Mouse (Mus musculus) cortical plate, adult 2 months (tissue): ENCODE results near the gene Crb3. TPM values are rescaled to one million over a fixed set of nuclear protein-coding genes. Genes with fewer than 3 reads are reported as not detected.
A peak's percentile ranks its signal among the peaks of the same experiment; 100 is the strongest.
"Not testable (repeated sequence)": the region's sequence is repeated elsewhere in the genome, so short reads cannot be mapped to it uniquely, and the experiment has no call there.

Source experiments
- H3K27ac ChIP-seq: fragments of 200-500 bp; 2 replicates; pipeline ENCODE4 v1.5.1; 2012; ENCODE audit warnings: low read length, control low read depth, inconsistent platforms; ENCODE audit not compliant: insufficient read depth
- H3K4me1 ChIP-seq: fragments of 200-500 bp; 2 replicates; pipeline ENCODE4 v1.6.1; 2011; ENCODE audit warnings: low read length; ENCODE audit not compliant: control insufficient read depth, insufficient read depth
- H3K4me3 ChIP-seq: fragments of 200-500 bp; 2 replicates; pipeline ENCODE4 v1.5.1; 2011; ENCODE audit warnings: mild to moderate bottlenecking, low read length, control low read depth; ENCODE audit not compliant: insufficient read depth
- CTCF ChIP-seq: fragments of 200-500 bp; IDR thresholded peaks from 2 replicates; pipeline ENCODE4 v1.5.1; 2011; ENCODE audit warnings: mild to moderate bottlenecking, control low read depth, low read length; ENCODE audit not compliant: insufficient read depth; ENCODE audit errors: extremely low read depth
- POLR2A ChIP-seq: fragments of 200-500 bp; IDR thresholded peaks from 2 replicates; pipeline ENCODE4 v1.6.1; 2011; ENCODE audit warnings: mild to moderate bottlenecking, low read length, control low read depth; ENCODE audit not compliant: insufficient read depth; ENCODE audit errors: extremely low read depth
- polyA plus RNA-seq: library from polyadenylated mRNA; depleted of rRNA; stranded (reverse); fragments of >200 nt; gene quantifications from 2 replicates; pipeline ENCODE4 v1.2.3, GENCODE M21; 2012

Crb3 gene
- polyA plus RNA-seq, 1 experiment, result 1.6 TPM

DNA sequence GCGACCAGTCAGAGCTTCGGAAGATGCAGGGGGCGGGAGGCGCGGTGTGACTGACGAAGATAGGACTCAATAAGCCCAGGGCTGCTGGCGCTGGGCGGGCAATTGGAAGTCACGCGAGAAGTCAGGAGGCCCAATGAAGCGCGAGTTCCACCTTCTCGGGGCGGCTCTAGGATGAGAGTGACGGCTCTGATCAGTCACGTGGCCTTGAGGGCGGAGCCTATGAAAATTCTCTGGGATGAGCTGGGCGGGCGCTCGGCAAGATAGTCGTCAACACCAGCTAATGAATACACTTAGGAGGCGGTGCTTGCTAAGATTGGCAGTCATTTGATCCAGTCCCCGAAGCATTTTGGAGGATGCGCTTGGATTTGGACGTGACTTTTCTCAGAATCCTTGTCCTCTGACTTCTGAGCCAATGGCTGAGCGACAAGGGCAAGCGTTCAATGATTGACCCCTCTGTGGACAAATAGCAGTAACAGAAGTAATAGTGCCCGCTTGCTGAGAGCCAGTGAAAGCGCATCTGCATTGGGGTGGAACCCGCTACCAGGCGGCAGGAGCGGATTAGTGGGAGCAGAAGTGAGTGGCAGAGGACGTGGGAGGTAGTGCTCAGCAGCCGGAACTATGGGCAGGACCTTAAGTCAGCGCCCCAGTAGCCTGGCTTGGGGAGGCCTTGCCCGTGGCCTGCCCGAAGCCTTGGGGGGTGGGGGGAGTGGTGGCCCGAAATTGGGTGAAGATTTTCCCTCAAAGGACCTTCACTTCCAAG, 27.1 kb upstream of the Crb3 start:
- peak overlapping the region; percentile 4; the same call in 1 of the 2 replicates for H3K4me3 ChIP-seq

DNA sequence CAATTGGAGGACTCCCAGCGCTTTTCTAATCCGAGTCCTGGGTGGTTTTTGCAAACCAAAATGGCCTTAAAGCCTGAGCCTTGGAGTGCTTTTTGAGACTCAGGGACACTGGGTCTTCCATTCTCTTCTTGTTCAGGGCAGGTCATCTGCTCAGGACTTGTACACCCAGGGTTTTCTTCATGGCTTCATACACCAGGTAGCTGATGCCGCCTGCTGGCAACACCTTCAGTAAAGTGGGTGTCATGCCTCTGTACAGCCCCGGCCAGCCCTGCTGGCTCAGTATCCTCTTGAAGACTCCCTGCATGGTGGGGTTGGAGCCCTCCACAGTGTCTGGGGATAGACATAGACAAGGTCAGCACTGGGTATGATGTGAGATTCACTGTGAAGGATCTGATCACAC, 26.1 kb upstream of the Crb3 start:
- TF ChIP-seq POLR2A (no peak), CTCF (no peak)
- peaks cover 4% of the 10 kb centered on the region for H3K4me1 ChIP-seq
- H3K4me3 ChIP-seq, result no peak overlapping the region
- H3K27ac ChIP-seq, result no peak overlapping the region

More for the DNA sequence above, 27.1 kb upstream of the Crb3 start:
- Histone ChIP-seq H3K27ac (peak overlapping the region; percentile 46), H3K4me1 (peaks cover 4% of the 10 kb centered on the region)
- peak; percentile 94 for TF ChIP-seq POLR2A
- no peak for TF ChIP-seq CTCF

- Histone ChIP-seq H3K27ac (no peak overlapping the region), H3K4me1 (0 out of 2 replicates have a peak, but pooled peaks cover 1% of the 10 kb centered on the region), H3K4me3 (no peak overlapping the region)
- no peak for TF ChIP-seq CTCF
- TF ChIP-seq POLR2A, result no peak
Observed at GRCm38 (mm10) chr17:57038978-57039377, 19.9 kb upstream of the Crb3 start.

- TF ChIP-seq POLR2A, result no peak
- no peak for TF ChIP-seq CTCF
- H3K4me1 ChIP-seq, result 0 out of 2 replicates have a peak, but pooled peaks cover 1% of the 10 kb centered on the region
- no peak within 1 kb of the TSS for H3K27ac ChIP-seq
- H3K4me3 ChIP-seq, result no peak within 1 kb of the TSS
Observed at GRCm38 (mm10) chr17:57041554-57041953, 17.4 kb upstream of the Crb3 start, which contains the start of gene Slc25a41. Slc25a41 (minus strand) TSS chr17:57041654.

DNA sequence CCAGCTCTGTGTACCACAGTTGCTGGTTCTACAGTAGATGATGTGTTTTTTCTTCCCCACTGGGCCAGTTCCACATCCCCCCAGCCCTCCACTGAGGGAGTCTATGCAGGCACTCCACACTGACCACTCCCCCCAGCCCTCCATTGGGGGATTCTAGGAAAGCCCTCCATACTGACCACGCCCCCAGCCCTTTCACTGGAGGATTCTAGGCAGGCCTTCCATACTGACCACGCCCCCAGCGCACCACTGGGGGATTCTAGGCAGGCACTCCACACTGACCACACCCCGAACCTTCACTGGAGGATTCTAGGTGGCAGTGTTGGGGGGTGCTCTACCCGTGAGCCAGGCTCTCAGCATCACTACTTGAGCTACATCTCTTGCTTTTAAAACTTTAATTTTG, 11.5 kb upstream of the Crb3 start:
- TF ChIP-seq CTCF, result no peak
- TF ChIP-seq POLR2A, result no peak
- H3K27ac ChIP-seq, result no peak overlapping the region
- 0 out of 2 replicates have a peak, but pooled peaks cover 1% of the 10 kb centered on the region for H3K4me1 ChIP-seq
- no peak overlapping the region for H3K4me3 ChIP-seq

GRCm38 (mm10) chr17:57048816-57049215, 10.1 kb upstream of the Crb3 start:
- H3K4me3 ChIP-seq, result no peak overlapping the region
- no peak overlapping the region for H3K27ac ChIP-seq
- H3K4me1 ChIP-seq, result no peaks in the 10 kb centered on the region
- TF ChIP-seq POLR2A (no peak), CTCF (no peak)

- H3K4me3 ChIP-seq, H3K27ac ChIP-seq, H3K4me1 ChIP-seq: not testable (repeated sequence)
Observed at GRCm38 (mm10) chr17:57051679-57052078, 7.2 kb upstream of the Crb3 start.

GRCm38 (mm10) chr17:57056246-57056645, 2.7 kb upstream of the Crb3 start:
- TF ChIP-seq POLR2A (no peak), CTCF (no peak)
- Histone ChIP-seq H3K27ac (no peak overlapping the region), H3K4me1 (peaks cover 4% of the 10 kb centered on the region; the same call in 1 of the 2 replicates), H3K4me3 (no peak overlapping the region)

DNA sequence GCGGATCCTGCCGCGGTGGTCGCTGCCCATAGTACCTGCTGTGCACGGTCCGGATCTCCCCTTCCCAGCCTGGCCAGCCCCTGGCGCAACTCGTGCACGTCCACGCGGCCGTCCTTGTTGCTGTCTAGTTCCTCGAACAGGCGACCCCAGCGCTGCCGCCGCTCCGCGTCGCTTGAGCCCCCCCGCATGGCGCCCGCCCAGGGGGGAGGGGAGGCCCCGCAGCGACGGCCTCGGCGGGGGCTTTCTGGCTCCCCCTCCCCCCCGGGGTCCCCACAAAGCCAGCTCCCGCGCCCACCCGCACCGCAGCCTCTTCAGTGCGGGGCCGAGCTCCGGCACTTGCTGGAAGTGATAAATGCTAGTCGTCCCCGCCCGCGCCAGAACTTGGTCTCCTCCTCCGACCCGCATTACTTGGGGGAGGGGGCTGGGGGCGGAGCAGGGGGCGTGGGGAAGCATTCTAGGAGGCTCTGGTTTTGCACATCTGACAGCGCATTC, 627 bp downstream of the Crb3 start, which contains the start of gene Slc25a23:
Slc25a23 (minus strand) TSS at position 378 of the 492 bp plus-strand sequence.
- TF ChIP-seq POLR2A, result no peak
- TF ChIP-seq CTCF, result no peak
- H3K4me1 ChIP-seq, result peaks cover 4% of the 10 kb centered on the region; the same call in 1 of the 2 replicates
- peak within 1 kb of the TSS; percentile 96 for H3K27ac ChIP-seq
- peak within 1 kb of the TSS; percentile 98 for H3K4me3 ChIP-seq

- H3K4me3 ChIP-seq, result peak overlapping the region; percentile 98
- H3K27ac ChIP-seq, result peak overlapping the region; percentile 76; the same call in 1 of the 2 replicates
- TF ChIP-seq POLR2A (peak; percentile 46; the same call in 1 of the 2 replicates), CTCF (peak; percentile 53)
- peaks cover 4% of the 10 kb centered on the region; the same call in 1 of the 2 replicates for H3K4me1 ChIP-seq
Observed at GRCm38 (mm10) chr17:57060231-57060801, 1.4 kb downstream of the Crb3 start.
